Mouse (Mus musculus): ENCODE measurements around the gene Tma16.

GRCm38 (mm10) chr8:66486084-66486763 is at the start of gene Tma16:
- TF ChIP-seq CTCF (IDR thresholded peaks at IDR 0.05): no peak
- TF ChIP-seq POLR2A (IDR thresholded peaks at IDR 0.05; ENCODE audit: insufficient read depth, low read depth, low read length): peak; percentile 51

All from heart, adult 2 months (tissue).